Mouse (Mus musculus): ENCODE measurements around the gene Pde11a. TPM values are rescaled to one million over a fixed set of nuclear protein-coding genes. Genes with fewer than 3 reads are reported as not detected.

Gene Pde11a
- total RNA-seq, 1 experiment: 0.27 TPM

- Histone ChIP-seq H3K4me1 (ENCODE audit: control insufficient read depth in 2 of 2, insufficient read depth in 2 of 2, low read length in 2 of 2, poor library complexity in 1 of 2) (0 out of 4 replicates have a peak, but pooled peaks cover 0 to 3% of the 10 kb centered on the region in 2 experiments), H3K9ac (ENCODE audit: insufficient read depth, low read depth, low read length, poor library complexity, severe bottlenecking) (no peak overlapping the region), H3K27ac (ENCODE audit: insufficient read depth, low read depth, low read length, poor library complexity, severe bottlenecking) (no peak overlapping the region), H3K4me3 (ENCODE audit: insufficient read depth in 1 of 2, low read depth in 1 of 2, low read length in 2 of 2, poor library complexity in 1 of 2, severe bottlenecking in 1 of 2) (no peak overlapping the region), H3K9me3 (ENCODE audit: control insufficient read depth, insufficient read depth, low read depth, low read length) (no peaks in the 10 kb centered on the region), H3K36me3 (ENCODE audit: control insufficient read depth, insufficient read depth, low read length, poor library complexity, severe bottlenecking) (no peaks in the 10 kb centered on the region)
- TF ChIP-seq ZC3H11A (IDR thresholded peaks at IDR 0.05; ENCODE audit: borderline replicate concordance, low read depth, low read length) (no peak), ZNF384 (IDR thresholded peaks at IDR 0.05; ENCODE audit: low read depth, low read length) (no peak), MAFK (IDR thresholded peaks at IDR 0.05; ENCODE audit: insufficient read depth, low read depth, low read length) (no peak), HCFC1 (IDR thresholded peaks at IDR 0.05; ENCODE audit: borderline replicate concordance, insufficient read depth, low read length) (no peak), CHD2 (IDR thresholded peaks at IDR 0.05; ENCODE audit: low read depth, low read length) (no peak)
- no peak for DNase-seq (ENCODE audit: low read depth, low spot score)
- in situ Hi-C loops (cut with MboI; ENCODE audit: low sequenced_read_pairs in 2 of 2, unreplicated experiment in 2 of 2): loop anchor here in 1 of 2 experiments (25.0 kb wide), 1 partner anchor 439 kb away; no protein-coding TSS in a partner anchor
Observed at GRCm38 (mm10) chr2:76051385-76051784, 287.2 kb downstream of the Pde11a start.

- no peak for TF ChIP-seq HCFC1 (IDR thresholded peaks at IDR 0.05; ENCODE audit: borderline replicate concordance, insufficient read depth, low read length)
- TF ChIP-seq ZNF384 (IDR thresholded peaks at IDR 0.05; ENCODE audit: low read depth, low read length): no peak
- no peak for TF ChIP-seq CHD2 (IDR thresholded peaks at IDR 0.05; ENCODE audit: low read depth, low read length)
- TF ChIP-seq MAFK (IDR thresholded peaks at IDR 0.05; ENCODE audit: insufficient read depth, low read depth, low read length): no peak
- no peak for TF ChIP-seq ZC3H11A (IDR thresholded peaks at IDR 0.05; ENCODE audit: borderline replicate concordance, low read depth, low read length)
- no peak overlapping the region for H3K27ac ChIP-seq (ENCODE audit: insufficient read depth, low read depth, low read length, poor library complexity, severe bottlenecking)
- H3K4me3 ChIP-seq (ENCODE audit: insufficient read depth in 1 of 2, low read depth in 1 of 2, low read length in 2 of 2, poor library complexity in 1 of 2, severe bottlenecking in 1 of 2): no peak overlapping the region
- no peak overlapping the region for H3K9ac ChIP-seq (ENCODE audit: insufficient read depth, low read depth, low read length, poor library complexity, severe bottlenecking)
- no peak for DNase-seq (ENCODE audit: low read depth, low spot score)
- in situ Hi-C loops (cut with MboI; ENCODE audit: low sequenced_read_pairs in 2 of 2, unreplicated experiment in 2 of 2): loop anchor here in 1 of 2 experiments (25.0 kb wide), 1 partner anchor 439 kb away; no protein-coding TSS in a partner anchor
- 0 out of 4 replicates have a peak, but pooled peaks cover 0 to 3% of the 10 kb centered on the region in 2 experiments for H3K4me1 ChIP-seq (ENCODE audit: control insufficient read depth in 2 of 2, insufficient read depth in 2 of 2, low read length in 2 of 2, poor library complexity in 1 of 2)
- H3K36me3 ChIP-seq (ENCODE audit: control insufficient read depth, insufficient read depth, low read length, poor library complexity, severe bottlenecking): no peaks in the 10 kb centered on the region
- no peaks in the 10 kb centered on the region for H3K9me3 ChIP-seq (ENCODE audit: control insufficient read depth, insufficient read depth, low read depth, low read length)
Observed at GRCm38 (mm10) chr2:76050911-76051310, 287.7 kb downstream of the Pde11a start.

- in situ Hi-C loops (cut with MboI; ENCODE audit: low sequenced_read_pairs in 2 of 2, unreplicated experiment in 2 of 2): loop anchor here in 1 of 2 experiments (25.0 kb wide), 1 partner anchor 438 kb away; no protein-coding TSS in a partner anchor
- Histone ChIP-seq H3K9me3 (ENCODE audit: control insufficient read depth, insufficient read depth, low read depth, low read length) (no peaks in the 10 kb centered on the region), H3K36me3 (ENCODE audit: control insufficient read depth, insufficient read depth, low read length, poor library complexity, severe bottlenecking) (no peaks in the 10 kb centered on the region), H3K9ac (ENCODE audit: insufficient read depth, low read depth, low read length, poor library complexity, severe bottlenecking) (no peak overlapping the region), H3K4me1 (ENCODE audit: control insufficient read depth in 2 of 2, insufficient read depth in 2 of 2, low read length in 2 of 2, poor library complexity in 1 of 2) (0 out of 4 replicates have a peak, but pooled peaks cover 0 to 3% of the 10 kb centered on the region in 2 experiments), H3K27ac (ENCODE audit: insufficient read depth, low read depth, low read length, poor library complexity, severe bottlenecking) (no peak overlapping the region), H3K4me3 (ENCODE audit: insufficient read depth in 1 of 2, low read depth in 1 of 2, low read length in 2 of 2, poor library complexity in 1 of 2, severe bottlenecking in 1 of 2) (0 out of 4 replicates have a peak overlapping the region, but pooled peaks of 1 of the 2 experiments have one; percentile 7)
- TF ChIP-seq HCFC1 (IDR thresholded peaks at IDR 0.05; ENCODE audit: borderline replicate concordance, insufficient read depth, low read length) (no peak), CHD2 (IDR thresholded peaks at IDR 0.05; ENCODE audit: low read depth, low read length) (no peak), MAFK (IDR thresholded peaks at IDR 0.05; ENCODE audit: insufficient read depth, low read depth, low read length) (no peak), ZNF384 (IDR thresholded peaks at IDR 0.05; ENCODE audit: low read depth, low read length) (no peak), ZC3H11A (IDR thresholded peaks at IDR 0.05; ENCODE audit: borderline replicate concordance, low read depth, low read length) (no peak)
- peak; percentile 62 for DNase-seq (ENCODE audit: low read depth, low spot score)
Observed at GRCm38 (mm10) chr2:76050092-76050491, 288.5 kb downstream of the Pde11a start.

DNA sequence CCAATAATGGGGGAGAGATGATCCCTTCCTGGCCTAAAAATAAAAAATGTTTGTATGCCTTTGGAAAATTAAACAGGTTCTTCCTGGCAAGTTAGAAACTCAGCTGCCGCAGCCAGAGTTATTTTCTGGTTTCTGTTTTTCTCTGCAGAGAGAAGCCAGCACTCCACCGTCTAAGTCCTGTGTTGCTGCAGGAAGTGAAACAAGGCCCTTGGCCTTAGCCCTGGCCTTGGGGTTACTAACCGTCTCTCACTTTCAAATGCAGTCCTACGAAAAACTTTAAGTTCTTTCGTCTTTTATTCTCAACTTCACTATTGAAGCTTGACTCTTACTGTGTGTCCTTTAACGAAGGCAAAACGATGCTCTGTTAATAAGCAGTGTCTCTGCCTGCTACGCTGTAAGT, 289.0 kb downstream of the Pde11a start:
- no peaks in the 10 kb centered on the region for H3K9me3 ChIP-seq (ENCODE audit: control insufficient read depth, insufficient read depth, low read depth, low read length)
- no peak overlapping the region for H3K4me3 ChIP-seq (ENCODE audit: insufficient read depth in 1 of 2, low read depth in 1 of 2, low read length in 2 of 2, poor library complexity in 1 of 2, severe bottlenecking in 1 of 2)
- H3K4me1 ChIP-seq (ENCODE audit: control insufficient read depth in 2 of 2, insufficient read depth in 2 of 2, low read length in 2 of 2, poor library complexity in 1 of 2): 0 out of 4 replicates have a peak, but pooled peaks cover 0 to 3% of the 10 kb centered on the region in 2 experiments
- in situ Hi-C loops (cut with MboI; ENCODE audit: low sequenced_read_pairs in 2 of 2, unreplicated experiment in 2 of 2): no loop called here
- no peak for DNase-seq (ENCODE audit: low read depth, low spot score)
- no peak overlapping the region for H3K9ac ChIP-seq (ENCODE audit: insufficient read depth, low read depth, low read length, poor library complexity, severe bottlenecking)
- no peak overlapping the region for H3K27ac ChIP-seq (ENCODE audit: insufficient read depth, low read depth, low read length, poor library complexity, severe bottlenecking)
- TF ChIP-seq ZC3H11A (IDR thresholded peaks at IDR 0.05; ENCODE audit: borderline replicate concordance, low read depth, low read length) (no peak), ZNF384 (IDR thresholded peaks at IDR 0.05; ENCODE audit: low read depth, low read length) (no peak)
- no peaks in the 10 kb centered on the region for H3K36me3 ChIP-seq (ENCODE audit: control insufficient read depth, insufficient read depth, low read length, poor library complexity, severe bottlenecking)
